Mouse (Mus musculus) cerebellum, adult 2 months (tissue): Measurements from ENCODE around the gene Prkcz.
"Not testable (repeated sequence)": the region's sequence is repeated elsewhere in the genome, so short reads cannot be mapped to it uniquely, and the experiment has no call there.

Experiments used
- CTCF ChIP-seq: fragments of 200-500 bp; IDR thresholded peaks from 2 replicates; pipeline ENCODE4 v1.5.1; 2011; ENCODE audit warnings: low read depth, mild to moderate bottlenecking, control low read depth, low read length, moderate library complexity, borderline replicate concordance; ENCODE audit not compliant: insufficient read depth
- POLR2A ChIP-seq: fragments of 200-500 bp; IDR thresholded peaks from 2 replicates; pipeline ENCODE4 v1.6.1; 2011; ENCODE audit warnings: low read length, control low read depth, borderline replicate concordance; ENCODE audit not compliant: insufficient read depth

DNA sequence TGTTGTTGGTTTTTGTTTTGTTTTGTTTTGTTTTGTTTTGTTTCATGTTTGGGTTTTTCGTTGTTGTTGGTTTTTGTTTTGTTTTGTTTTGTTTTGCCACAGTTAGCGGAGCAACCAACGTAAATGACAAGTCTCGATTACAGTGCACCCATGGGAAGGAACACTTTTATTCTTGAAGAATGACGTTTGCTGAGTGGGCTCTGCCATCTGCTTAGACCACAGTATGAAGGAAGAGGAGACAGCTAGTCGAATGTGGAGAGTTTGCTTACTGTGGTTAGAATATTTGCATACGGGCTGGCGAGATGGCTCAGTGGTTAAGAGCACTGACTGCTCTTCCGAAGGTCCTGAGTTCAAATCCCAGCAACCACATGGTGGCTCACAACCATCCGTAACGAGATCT lies 32.8 kb downstream of the Prkcz start:
- TF ChIP-seq POLR2A, CTCF: not testable (repeated sequence)
